Mouse (Mus musculus): ENCODE data around the gene Mybl2.

Mybl2 gene

GRCm38 (mm10) chr2:163120626-163121352 lies 66.3 kb downstream of the Mybl2 start:
- no peak for DNase-seq

DNA sequence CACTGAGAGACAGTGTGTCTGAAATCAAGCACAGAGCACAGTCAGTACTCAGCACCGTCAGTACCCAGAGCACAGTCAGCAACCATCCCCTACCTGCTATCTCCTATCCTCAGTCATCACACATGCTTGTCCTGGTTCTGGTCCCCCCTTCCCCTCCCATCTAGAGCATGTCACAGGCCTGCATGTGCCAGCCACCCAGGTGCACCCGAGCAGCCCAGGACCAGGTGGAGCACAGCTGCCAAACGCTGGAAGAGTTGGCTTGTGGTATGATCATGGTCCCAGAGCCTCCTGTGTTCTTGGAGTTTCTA lies 66.8 kb downstream of the Mybl2 start:
- DNase-seq: no peak

DNA sequence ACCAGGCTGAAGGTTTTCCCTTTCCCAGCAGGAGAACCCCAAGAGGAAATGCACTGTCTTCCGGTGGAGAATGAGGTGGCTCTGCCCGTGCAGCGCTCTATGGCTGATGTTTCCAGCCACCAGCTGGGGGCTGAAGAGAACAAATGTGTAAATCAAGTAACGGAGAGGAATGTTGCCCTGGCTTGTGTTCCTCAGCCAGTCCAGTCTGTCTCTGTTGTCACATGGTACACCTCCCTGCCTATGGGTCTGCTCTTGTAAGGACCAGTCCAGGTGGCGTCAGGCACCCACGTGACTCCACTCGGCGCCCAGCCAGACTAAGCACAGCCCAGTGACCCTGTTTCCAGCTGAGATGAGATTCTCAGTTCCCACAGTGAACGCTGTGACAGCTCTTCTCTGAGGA lies 67.8 kb downstream of the Mybl2 start:
- DNase-seq: peak; percentile 42

DNA sequence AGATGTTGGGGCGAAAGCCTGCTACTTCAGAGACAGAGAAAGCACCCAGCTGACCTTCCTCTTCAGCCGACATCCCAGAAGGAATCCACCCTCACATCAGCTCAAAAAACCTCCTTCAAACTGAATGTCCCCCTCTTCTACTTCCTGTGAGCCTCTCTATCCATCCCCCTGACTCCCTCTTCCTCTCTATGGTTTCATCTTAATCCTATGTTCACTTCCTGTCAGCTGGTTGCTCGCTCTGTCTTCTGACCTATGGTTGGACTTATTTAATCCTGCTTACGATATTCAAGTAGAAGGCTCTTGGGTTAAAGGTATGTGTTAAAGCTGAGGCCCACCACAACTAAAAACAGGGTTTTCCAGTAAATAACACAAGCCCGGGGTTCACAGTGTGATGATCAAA lies 69.0 kb downstream of the Mybl2 start:
- no peak for DNase-seq

- DNase-seq: no peak
These were observed 76.3 kb downstream of the Mybl2 start for GRCm38 (mm10) chr2:163130837-163131236.

DNA sequence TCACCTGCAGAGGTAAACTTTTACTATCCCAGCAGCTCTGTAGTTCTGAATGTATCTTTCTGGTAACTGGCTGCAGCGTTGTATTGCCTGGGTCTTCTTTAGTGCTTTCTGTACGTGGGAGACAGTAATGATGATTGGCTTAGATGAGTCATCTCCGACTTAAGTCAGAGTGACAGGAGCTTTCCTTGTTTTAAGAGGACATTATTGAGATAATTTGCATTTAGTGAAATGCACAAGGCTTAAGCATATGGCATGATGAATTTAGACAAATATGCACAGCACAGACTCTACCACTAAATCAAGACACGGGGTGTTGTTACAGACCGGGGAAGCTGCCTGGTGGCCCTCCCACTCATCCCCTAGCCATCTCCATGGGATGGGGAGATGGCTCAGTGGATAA lies 77.8 kb downstream of the Mybl2 start:
- no peak for DNase-seq

All from kidney, adult 9 months (tissue).